ENCODE assay signal across 10 mouse cellular contexts in genomic region chr2:66179782-66180181, GRCm38 (mm10). TPM values are rescaled to one million over a fixed set of nuclear protein-coding genes. Genes with fewer than 3 reads are reported as not detected.
DNase-seq lines count a peak whose midpoint lies in the region; ATAC-seq and TF ChIP-seq lines count a peak whose summit lies in the region.
"Had no signal": no experiment of that assay in that cellular context is flagged by ENCODE, and none has a peak within 500 bp of the region (broad histone marks: within the 10 kb centered on the region; RNA-seq: fewer than 3 reads in every experiment).

No protein-coding gene starts in this region.

- TF ChIP-seq CTCF in liver, adult 2 months (IDR thresholded peaks at IDR 0.05; ENCODE audit: low read depth, low read length) = no peak

- peak; percentile 47 for DNase-seq in embryo, embryonic 10 days (ENCODE audit: low spot score)
- DNase-seq in embryo, embryonic 11 days = no peak
- peak; percentile 9 for DNase-seq in liver, adult 2 months (ENCODE audit: extremely low read depth, low read depth, low spot score)
- no peak for DNase-seq in liver, embryonic 11.5 days (ENCODE audit: low spot score)
- DNase-seq in hindbrain, embryonic 14.5 days (ENCODE audit: low spot score) = peak; percentile 43
- no peak for DNase-seq in ovary, postnatal 10 days (ENCODE audit: low spot score)
- no peak for DNase-seq in thymus, adult 18-20 months
- DNase-seq: B cell, adult 2 months; thymus, adult 2 months had no signal

- no peaks in the 10 kb centered on the region for H3K79me2 ChIP-seq in liver, adult 2 months (ENCODE audit: control insufficient read depth, insufficient read depth, low read length)

- no peaks in the 10 kb centered on the region for H3K9me3 ChIP-seq in liver, embryonic 11.5 days (ENCODE audit: control insufficient read depth, low read length)
- no peaks in the 10 kb centered on the region for H3K9me3 ChIP-seq in hindbrain, embryonic 14.5 days (ENCODE audit: control insufficient read depth, low read length)
- H3K9me3 ChIP-seq in neural tube, embryonic 15.5 days (replicated peaks) = no peaks in the 10 kb centered on the region

- no peak overlapping the region for H3K27ac ChIP-seq in liver, adult 2 months (replicated peaks; ENCODE audit: insufficient read depth, low read depth, low read length)
- no peak overlapping the region for H3K27ac ChIP-seq in liver, embryonic 11.5 days (ENCODE audit: low read depth, low read length)
- H3K27ac ChIP-seq in hindbrain, embryonic 14.5 days = no peak overlapping the region
- H3K27ac ChIP-seq in neural tube, embryonic 15.5 days (replicated peaks) = no peak overlapping the region

- ATAC-seq in liver, embryonic 11.5 days (replicated peaks; ENCODE audit: low FRiP score) = no peak
- no peak for ATAC-seq in hindbrain, embryonic 14.5 days (ENCODE audit: low FRiP score)
- ATAC-seq in neural tube, embryonic 15.5 days (ENCODE audit: low FRiP score) = no peak

- no peak overlapping the region for H3K4me2 ChIP-seq in liver, embryonic 11.5 days
- peak overlapping the region; percentile 17; the same call in 1 of the 2 replicates for H3K4me2 ChIP-seq in hindbrain, embryonic 14.5 days (replicated peaks)
- peak overlapping the region; percentile 30; the same call in 1 of the 2 replicates for H3K4me2 ChIP-seq in neural tube, embryonic 15.5 days

- H3K9ac ChIP-seq in liver, adult 2 months (ENCODE audit: low read depth, low read length) = no peak overlapping the region
- no peak overlapping the region for H3K9ac ChIP-seq in liver, embryonic 11.5 days (ENCODE audit: low read depth, low read length)
- H3K9ac ChIP-seq in hindbrain, embryonic 14.5 days = no peak overlapping the region
- H3K9ac ChIP-seq in neural tube, embryonic 15.5 days (replicated peaks) = no peak overlapping the region

- H3K36me3 ChIP-seq in liver, adult 2 months (ENCODE audit: control insufficient read depth, insufficient read depth, low read length) = no peaks in the 10 kb centered on the region
- H3K36me3 ChIP-seq in liver, embryonic 11.5 days (ENCODE audit: control insufficient read depth, insufficient read depth, low read length) = no peaks in the 10 kb centered on the region
- 0 out of 2 replicates have a peak, but pooled peaks cover 4% of the 10 kb centered on the region for H3K36me3 ChIP-seq in hindbrain, embryonic 14.5 days (replicated peaks; ENCODE audit: control insufficient read depth, insufficient read depth)
- no peaks in the 10 kb centered on the region for H3K36me3 ChIP-seq in neural tube, embryonic 15.5 days

- no peak overlapping the region for H3K4me3 ChIP-seq in liver, adult 2 months (ENCODE audit: insufficient read depth, low read depth, low read length)
- no peak overlapping the region for H3K4me3 ChIP-seq in liver, embryonic 11.5 days (ENCODE audit: low read depth, low read length)
- H3K4me3 ChIP-seq in hindbrain, embryonic 14.5 days (replicated peaks; ENCODE audit: low read length) = no peak overlapping the region
- no peak overlapping the region for H3K4me3 ChIP-seq in neural tube, embryonic 15.5 days (replicated peaks)

- H3K4me1 ChIP-seq in liver, adult 2 months (ENCODE audit: control insufficient read depth, insufficient read depth, low read length) = no peaks in the 10 kb centered on the region
- no peaks in the 10 kb centered on the region for H3K4me1 ChIP-seq in liver, embryonic 11.5 days (replicated peaks; ENCODE audit: control insufficient read depth, insufficient read depth, low read length)
- H3K4me1 ChIP-seq in hindbrain, embryonic 14.5 days (replicated peaks; ENCODE audit: control insufficient read depth, insufficient read depth, low read length) = peaks cover 26% of the 10 kb centered on the region
- peaks cover 31% of the 10 kb centered on the region for H3K4me1 ChIP-seq in neural tube, embryonic 15.5 days

- H3K27me3 ChIP-seq in liver, adult 2 months (ENCODE audit: control insufficient read depth, insufficient read depth, low read length) = no peaks in the 10 kb centered on the region
- H3K27me3 ChIP-seq in liver, embryonic 11.5 days (replicated peaks; ENCODE audit: control insufficient read depth, insufficient read depth, low read length) = no peaks in the 10 kb centered on the region
- H3K27me3 ChIP-seq in hindbrain, embryonic 14.5 days (ENCODE audit: control insufficient read depth, insufficient read depth, low read length) = no peaks in the 10 kb centered on the region
- no peaks in the 10 kb centered on the region for H3K27me3 ChIP-seq in neural tube, embryonic 15.5 days (replicated peaks)

- TF ChIP-seq POLR2A in liver, adult 2 months (IDR thresholded peaks at IDR 0.05; ENCODE audit: extremely low read depth, insufficient read depth, low read length) = no peak

- 62% methylated on average over 10 of the region's 10 CpGs for WGBS in liver, adult 2 months
- 50% methylated on average over 10 of the region's 10 CpGs for WGBS in liver, embryonic 11.5 days
- WGBS in hindbrain, embryonic 14.5 days = 37% methylated on average over 10 of the region's 10 CpGs
- 42% methylated on average over 10 of the region's 10 CpGs for whole genome bisulfite sequencing in neural tube, embryonic 15.5 days

RNA-seq across cellular contexts. Expression of gene Galnt3, which starts 55.0 kb away (rescaled TPM):
- total RNA-seq in liver, adult 2 months (2014; rRNA removed) = 0.27 and 0.28 TPM in 2 replicates
- polyA plus RNA-seq in liver, adult 2 months (2012; rRNA removed) = 0.06 TPM in 1 of 2 replicates, not detected in the other
- polyA plus RNA-seq in liver, embryonic 11.5 days (2014; fragmentation: Nextera tagmentation; extraction: Ambion mirVana) = 0.39 and 0.51 TPM in 2 replicates
- polyA plus RNA-seq in hindbrain, embryonic 14.5 days (2014; fragmentation: Nextera tagmentation; extraction: Ambion mirVana) = 0.70 and 1.4 TPM in 2 replicates
- 0.46 and 2.0 TPM in 2 replicates for polyA plus RNA-seq in neural tube, embryonic 15.5 days (2015; fragmentation: Nextera tagmentation; extraction: Ambion mirVana)

Comparison
In these comparisons a context has a peak if more than half of its experiments do, and no peak if none do; other contexts are left out.
1. DNase-seq: peak in embryo, embryonic 10 days (single experiment), liver, adult 2 months (single experiment) and hindbrain, embryonic 14.5 days (single experiment); none in embryo, embryonic 11 days (single experiment), liver, embryonic 11.5 days (single experiment), ovary, postnatal 10 days (single experiment) and thymus, adult 18-20 months (0 of 2).